Mouse (Mus musculus) retina, embryonic 14.5 days (tissue): ENCODE data around the gene Cmss1.

Source experiments
- DNase-seq: peaks from one replicate; pipeline ENCODE4 v3.0.0-alpha.2; 2015; ENCODE audit warnings: low spot score

The Cmss1 gene

GRCm38 (mm10) chr16:57339765-57340612, 266.7 kb downstream of the Cmss1 start:
- peak; percentile 75 for DNase-seq

GRCm38 (mm10) chr16:57336770-57337423, 269.8 kb downstream of the Cmss1 start:
- no peak for DNase-seq

- no peak for DNase-seq
Measured at GRCm38 (mm10) chr16:57332301-57332700, 274.4 kb downstream of the Cmss1 start.

- no peak for DNase-seq
Measured at GRCm38 (mm10) chr16:57330111-57330510, 276.6 kb downstream of the Cmss1 start.

- no peak for DNase-seq
Measured at GRCm38 (mm10) chr16:57329028-57329427, 277.6 kb downstream of the Cmss1 start.

GRCm38 (mm10) chr16:57326996-57327395, 279.7 kb downstream of the Cmss1 start:
- no peak for DNase-seq

- peak; percentile 41 for DNase-seq
Measured at GRCm38 (mm10) chr16:57319284-57320124, 287.2 kb downstream of the Cmss1 start.

- no peak for DNase-seq
Measured at GRCm38 (mm10) chr16:57318637-57319125, 288.0 kb downstream of the Cmss1 start.

GRCm38 (mm10) chr16:57317882-57318636, 288.6 kb downstream of the Cmss1 start:
- DNase-seq = no peak

GRCm38 (mm10) chr16:57317127-57317526, 289.5 kb downstream of the Cmss1 start:
- DNase-seq = no peak

- no peak for DNase-seq
Measured at GRCm38 (mm10) chr16:57315026-57315425, 291.6 kb downstream of the Cmss1 start.

- DNase-seq = peak; percentile 81
Measured at GRCm38 (mm10) chr16:57314236-57314635, 292.4 kb downstream of the Cmss1 start.

- DNase-seq = no peak
Measured at GRCm38 (mm10) chr16:57313487-57313886, 293.2 kb downstream of the Cmss1 start.

GRCm38 (mm10) chr16:57312130-57312529, 294.5 kb downstream of the Cmss1 start:
- no peak for DNase-seq

- no peak for DNase-seq
Measured at GRCm38 (mm10) chr16:57305463-57305862, 301.2 kb downstream of the Cmss1 start.

GRCm38 (mm10) chr16:57303716-57304115, 302.9 kb downstream of the Cmss1 start:
- DNase-seq = no peak

- no peak for DNase-seq
Measured at GRCm38 (mm10) chr16:57302792-57303698, 303.6 kb downstream of the Cmss1 start.

GRCm38 (mm10) chr16:57301512-57302115, 305.1 kb downstream of the Cmss1 start:
- DNase-seq = no peak

- DNase-seq = no peak
Measured at GRCm38 (mm10) chr16:57295216-57295934, 311.3 kb downstream of the Cmss1 start.
